Mouse (Mus musculus) E14TG2a.4 (cell line): ENCODE results near the gene Zfp108.
A peak's percentile ranks its signal among the peaks of the same experiment; 100 is the strongest.
"Not testable (repeated sequence)": the region's sequence is repeated elsewhere in the genome, so short reads cannot be mapped to it uniquely, and the experiment has no call there.

ENCODE experiments used
- H3K27me3 ChIP-seq: 2 replicates; pipeline ENCODE4 v1.6.1; 2014; ENCODE audit warnings: low read length, control low read depth; ENCODE audit not compliant: insufficient read depth
- H3K36me3 ChIP-seq: 2 replicates; pipeline ENCODE4 v1.6.1; 2014; ENCODE audit warnings: low read length, control low read depth; ENCODE audit not compliant: insufficient read depth
- H3K4me1 ChIP-seq: replicated peaks from 2 replicates; pipeline ENCODE4 v1.6.1; 2014; ENCODE audit warnings: low read depth, low read length, control low read depth
- H3K4me3 ChIP-seq: replicated peaks from 2 replicates; pipeline ENCODE4 v1.5.1; 2014; ENCODE audit warnings: mild to moderate bottlenecking, low read length
- H3K9me3 ChIP-seq: 2 replicates; pipeline ENCODE4 v1.6.1; 2014; ENCODE audit warnings: low read length, control low read depth
- CTCF ChIP-seq: conservative IDR thresholded peaks from 2 replicates; pipeline ENCODE4 v1.5.1; 2014; ENCODE audit warnings: low read length
- NANOG ChIP-seq: IDR thresholded peaks from 2 replicates; pipeline ENCODE4 v1.6.1; 2014; ENCODE audit warnings: borderline replicate concordance, low read length, mixed read lengths
- POU5F1 ChIP-seq: IDR thresholded peaks from 2 replicates; pipeline ENCODE4 v1.6.1; 2014; ENCODE audit warnings: low read length, borderline replicate concordance

The Zfp108 gene

DNA sequence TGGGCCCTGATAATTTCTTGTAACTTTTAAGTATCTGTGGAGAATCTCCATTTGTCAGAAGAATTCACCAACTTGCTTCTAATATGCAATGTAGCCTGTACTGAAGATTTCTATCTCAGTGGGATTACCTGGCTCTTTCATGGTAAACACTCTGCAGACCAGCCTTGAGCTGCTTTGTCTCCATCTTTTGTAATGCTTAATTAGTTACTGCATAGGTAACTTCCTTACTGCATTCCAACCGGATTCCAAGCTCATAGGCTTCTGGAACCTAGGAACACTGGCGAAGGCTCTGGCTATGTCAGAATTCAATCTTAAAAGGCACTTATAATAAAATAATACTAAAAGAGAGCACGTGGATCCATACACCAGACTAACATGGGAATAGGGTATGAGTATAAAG is 24.2 kb downstream of the Zfp108 start:
- not testable (repeated sequence) for H3K27me3 ChIP-seq
- peaks cover 42% of the 10 kb centered on the region for H3K4me1 ChIP-seq

DNA sequence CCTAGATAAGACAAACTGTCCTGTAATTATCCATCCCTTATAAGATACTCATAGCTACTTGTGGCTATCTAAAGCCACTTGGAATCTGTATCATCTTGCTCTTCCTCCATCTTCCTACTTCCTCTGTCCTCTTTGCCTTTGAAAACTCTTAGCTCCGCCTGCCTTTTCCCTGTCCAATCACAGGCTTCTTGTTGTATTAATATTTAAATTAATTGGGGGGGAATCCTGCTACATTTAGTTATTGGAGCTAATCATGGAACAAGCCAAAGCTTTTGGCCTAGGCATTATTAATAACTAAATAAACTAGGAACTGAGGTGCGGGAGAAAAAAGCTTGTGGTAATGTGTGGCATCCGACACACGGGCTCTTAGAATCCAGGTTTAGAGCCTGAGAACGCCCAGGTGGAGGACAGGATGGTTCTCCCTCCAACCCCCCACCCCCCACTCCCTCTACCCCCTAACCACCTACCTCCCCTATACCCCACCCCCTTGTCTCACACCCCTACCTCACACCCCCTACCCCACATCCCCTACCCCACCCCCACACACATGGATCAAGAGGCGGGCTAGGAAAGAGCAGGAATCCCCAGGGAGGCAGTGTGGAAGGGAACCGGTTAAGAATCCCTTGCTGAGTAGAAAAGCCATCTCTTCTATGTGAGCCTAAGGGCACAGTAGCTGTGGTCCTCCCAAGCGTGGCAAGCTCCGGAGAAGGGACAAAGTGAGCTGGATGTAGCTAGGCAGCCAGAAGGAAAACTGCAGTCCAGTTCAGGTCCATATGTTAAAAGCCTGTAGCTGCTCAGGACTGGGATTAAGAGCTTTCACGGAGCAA is 25.6 kb downstream of the Zfp108 start:
- peaks cover 42% of the 10 kb centered on the region for H3K4me1 ChIP-seq
- H3K4me3 ChIP-seq = peak overlapping the region; percentile 70
- no peaks in the 10 kb centered on the region for H3K27me3 ChIP-seq
- H3K36me3 ChIP-seq = 0 out of 2 replicates have a peak, but pooled peaks cover 3% of the 10 kb centered on the region
- H3K9me3 ChIP-seq = no peaks in the 10 kb centered on the region
- TF ChIP-seq CTCF (no peak), NANOG (no peak), POU5F1 (no peak)

More for the DNA sequence above, 24.2 kb downstream of the Zfp108 start:
- peaks cover 14% of the 10 kb centered on the region for H3K36me3 ChIP-seq
- not testable (repeated sequence) for H3K9me3 ChIP-seq
- peak overlapping the region; percentile 54 for H3K4me3 ChIP-seq
- peak; percentile 42; the same call in 1 of the 2 replicates for TF ChIP-seq NANOG

DNA sequence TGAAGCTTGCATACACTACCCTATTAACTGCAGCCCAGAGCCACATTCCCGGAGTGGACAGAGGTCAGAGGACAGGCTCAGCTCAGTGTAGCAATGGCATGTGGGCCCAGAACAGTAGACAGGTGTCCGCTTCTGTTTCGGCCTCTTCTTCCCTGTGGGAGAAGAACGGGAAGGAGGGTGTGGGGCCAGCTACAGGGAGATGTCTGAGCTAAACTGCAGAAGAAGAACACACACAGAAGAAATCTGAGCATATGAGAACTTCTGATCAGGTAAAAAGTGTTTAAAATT is 26.2 kb downstream of the Zfp108 start:
- H3K27me3 ChIP-seq = no peaks in the 10 kb centered on the region
- no peak for TF ChIP-seq POU5F1
- no peak for TF ChIP-seq CTCF
- TF ChIP-seq NANOG = no peak
- peaks cover 42% of the 10 kb centered on the region for H3K4me1 ChIP-seq
- 0 out of 2 replicates have a peak, but pooled peaks cover 3% of the 10 kb centered on the region for H3K36me3 ChIP-seq
- H3K4me3 ChIP-seq = peak overlapping the region; percentile 70
- H3K9me3 ChIP-seq = no peaks in the 10 kb centered on the region

DNA sequence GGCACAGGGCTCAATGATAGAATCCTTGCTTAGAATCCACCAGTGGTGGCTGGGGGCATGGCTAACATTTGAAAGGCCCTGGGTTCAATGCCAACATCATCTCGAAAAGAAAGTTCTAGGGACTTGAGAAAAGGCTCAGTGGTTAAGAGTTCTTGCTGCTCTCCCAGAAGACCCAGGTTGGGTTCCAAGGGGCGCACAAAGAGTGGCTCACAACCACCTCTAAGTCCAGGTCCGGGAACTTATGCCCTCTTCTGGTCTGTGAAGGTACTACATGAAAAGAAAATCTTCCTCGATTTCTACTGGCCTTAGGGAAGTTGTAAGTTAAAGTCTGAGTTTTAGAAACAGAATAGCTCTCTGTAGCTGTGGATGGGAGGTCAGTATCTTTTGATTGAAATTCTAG is 31.5 kb downstream of the Zfp108 start:
- Histone ChIP-seq H3K27me3 (peaks cover 8% of the 10 kb centered on the region), H3K4me1 (peaks cover 11% of the 10 kb centered on the region), H3K36me3 (0 out of 2 replicates have a peak, but pooled peaks cover 2% of the 10 kb centered on the region), H3K4me3 (no peak overlapping the region), H3K9me3 (no peaks in the 10 kb centered on the region)
- TF ChIP-seq CTCF (peak; percentile 19; the same call in 1 of the 2 replicates), NANOG (no peak), POU5F1 (no peak)

DNA sequence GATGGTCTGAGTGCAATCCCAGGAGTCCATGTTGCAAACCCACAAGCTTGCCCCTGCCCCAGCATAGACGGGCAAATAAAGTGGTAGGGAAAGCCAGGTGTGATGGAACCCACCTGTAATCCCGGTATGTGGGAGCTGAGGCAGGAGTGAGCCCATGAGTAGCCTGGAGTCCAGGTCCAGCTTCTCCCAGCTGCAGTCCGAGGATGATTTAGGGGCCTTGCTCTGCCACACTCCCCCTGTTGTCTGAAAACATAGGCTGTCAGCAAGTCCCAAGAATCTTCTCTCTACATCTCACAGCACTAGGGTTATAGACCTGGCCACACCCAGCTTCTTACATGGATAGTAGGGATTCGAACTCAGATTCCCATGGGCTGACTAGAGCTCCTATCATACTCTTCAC is 32.3 kb downstream of the Zfp108 start:
- H3K4me3 ChIP-seq = no peak overlapping the region
- TF ChIP-seq CTCF = no peak
- no peak for TF ChIP-seq NANOG
- no peak for TF ChIP-seq POU5F1
- H3K27me3 ChIP-seq = peaks cover 14% of the 10 kb centered on the region
- 0 out of 2 replicates have a peak, but pooled peaks cover 7% of the 10 kb centered on the region for H3K36me3 ChIP-seq
- peaks cover 12% of the 10 kb centered on the region for H3K4me1 ChIP-seq
- no peaks in the 10 kb centered on the region for H3K9me3 ChIP-seq

- Histone ChIP-seq H3K4me3 (no peak overlapping the region), H3K9me3 (no peaks in the 10 kb centered on the region), H3K36me3 (0 out of 2 replicates have a peak, but pooled peaks cover 7% of the 10 kb centered on the region), H3K27me3 (peaks cover 19% of the 10 kb centered on the region), H3K4me1 (peaks cover 15% of the 10 kb centered on the region)
- TF ChIP-seq POU5F1 = no peak
- peak; percentile 45 for TF ChIP-seq CTCF
- no peak for TF ChIP-seq NANOG
These were observed 33.1 kb downstream of the Zfp108 start for GRCm38 (mm10) chr7:24287670-24288069.

DNA sequence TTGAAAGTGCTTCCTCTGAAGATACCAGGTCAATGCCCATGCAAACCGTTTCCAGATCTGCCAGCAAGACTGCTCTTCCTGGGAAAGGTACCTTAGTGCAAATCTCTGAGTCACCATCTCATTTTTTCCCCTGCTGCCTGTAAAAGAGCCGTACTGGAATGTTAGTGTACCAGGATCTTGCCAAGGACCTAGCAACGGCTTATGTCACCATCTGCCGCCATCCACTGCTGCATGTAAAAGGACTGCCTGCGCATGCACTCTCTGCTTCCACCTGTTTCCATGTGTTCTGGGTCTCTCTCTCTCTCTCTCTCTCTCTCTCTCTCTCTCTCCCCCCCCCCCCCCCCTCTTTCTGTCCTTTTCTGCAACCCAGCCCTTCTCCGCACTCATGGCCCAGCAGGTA is 33.9 kb downstream of the Zfp108 start:
- Histone ChIP-seq H3K4me1 (peaks cover 15% of the 10 kb centered on the region), H3K27me3 (peaks cover 19% of the 10 kb centered on the region), H3K36me3 (0 out of 2 replicates have a peak, but pooled peaks cover 9% of the 10 kb centered on the region), H3K9me3 (no peaks in the 10 kb centered on the region), H3K4me3 (no peak overlapping the region)
- TF ChIP-seq NANOG = no peak

DNA sequence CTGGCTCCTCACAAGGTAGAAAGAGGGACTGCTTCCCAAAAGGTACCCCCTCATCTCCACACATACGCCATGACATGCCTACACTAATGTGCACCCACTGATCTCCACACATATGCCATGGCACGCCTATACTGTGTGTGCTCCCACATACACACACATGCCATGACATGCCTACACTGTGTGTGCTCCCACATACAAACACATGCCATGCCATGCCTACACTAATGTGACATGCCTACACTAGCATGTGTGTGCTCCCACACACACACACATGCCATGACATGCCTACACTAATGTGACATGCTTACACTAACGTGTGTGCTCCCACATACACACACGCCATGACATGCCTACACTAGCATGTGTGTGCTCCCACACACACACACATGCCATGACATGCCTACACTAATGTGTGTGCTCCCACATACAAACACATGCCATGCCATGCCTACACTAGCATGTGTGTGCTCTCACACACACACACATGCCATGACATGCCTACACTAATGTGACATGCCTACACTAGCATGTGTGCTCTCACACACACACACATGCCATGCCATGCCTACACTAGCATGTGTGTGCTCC is 35.6 kb downstream of the Zfp108 start:
- peaks cover 19% of the 10 kb centered on the region for H3K27me3 ChIP-seq
- peaks cover 17% of the 10 kb centered on the region for H3K36me3 ChIP-seq

More for the DNA sequence above, 35.6 kb downstream of the Zfp108 start:
- Histone ChIP-seq H3K9me3 (no peaks in the 10 kb centered on the region), H3K4me1 (peaks cover 15% of the 10 kb centered on the region), H3K4me3 (no peak overlapping the region)
- TF ChIP-seq CTCF (no peak), POU5F1 (no peak), NANOG (no peak)
